Mouse (Mus musculus) olfactory bulb, adult 2 months (tissue): ENCODE results near the gene Mapk3. TPM values are rescaled to one million over a fixed set of nuclear protein-coding genes. Genes with fewer than 3 reads are reported as not detected.

Experiments
- H3K27ac ChIP-seq: fragments of 200-500 bp; 2 replicates; pipeline ENCODE4 v1.5.1; 2012; ENCODE audit warnings: low read depth, low read length; ENCODE audit not compliant: insufficient read depth
- H3K4me1 ChIP-seq: fragments of 200-500 bp; 2 replicates; pipeline ENCODE4 v1.6.1; 2012; ENCODE audit warnings: low read length; ENCODE audit not compliant: control insufficient read depth, insufficient read depth
- H3K4me3 ChIP-seq: fragments of 200-500 bp; 2 replicates; pipeline ENCODE4 v1.5.1; 2012; ENCODE audit warnings: mild to moderate bottlenecking, low read depth, low read length, moderate library complexity; ENCODE audit not compliant: insufficient read depth
- CTCF ChIP-seq: fragments of 200-500 bp; IDR thresholded peaks from 2 replicates; pipeline ENCODE4 v1.5.1; 2012; ENCODE audit warnings: low read depth, mild to moderate bottlenecking, low read length, moderate library complexity; ENCODE audit not compliant: insufficient read depth
- POLR2A ChIP-seq: fragments of 200-500 bp; IDR thresholded peaks from 2 replicates; pipeline ENCODE4 v1.6.1; 2012; ENCODE audit warnings: mild to moderate bottlenecking, low read depth, low read length, moderate library complexity; ENCODE audit not compliant: insufficient read depth
- WGBS: fragments of 180-500 bp; shearing (Covaris S2); methylation state at CpG from one replicate; pipeline ENCODE4 v1.1.7; 2018; 5-methylcytosine and 5-hydroxymethylcytosine counted together
- polyA plus RNA-seq: library from polyadenylated mRNA; stranded (reverse); fragments of >200 nt; gene quantifications from 2 replicates; pipeline ENCODE4 v1.2.4, GENCODE M21; 2012; ENCODE audit warnings: low replicate concordance; ENCODE audit not compliant: missing spikeins, insufficient read depth, insufficient read length

Mapk3 gene
- polyA plus RNA-seq, 1 experiment, result 208 TPM

GRCm38 (mm10) chr7:126802134-126802889 is 42.9 kb downstream of the Mapk3 start:
- no peak for TF ChIP-seq POLR2A
- no peak for TF ChIP-seq CTCF
- no peak overlapping the region for H3K27ac ChIP-seq
- H3K4me1 ChIP-seq, result peaks cover 11% of the 10 kb centered on the region
- 88% methylated on average over 11 of the region's 11 CpGs for WGBS
- H3K4me3 ChIP-seq, result no peak overlapping the region

GRCm38 (mm10) chr7:126803181-126803580 is 43.8 kb downstream of the Mapk3 start:
- Histone ChIP-seq H3K27ac (no peak overlapping the region), H3K4me3 (no peak overlapping the region), H3K4me1 (peaks cover 18% of the 10 kb centered on the region)
- WGBS, result 93% methylated on average over 6 of the region's 6 CpGs
- TF ChIP-seq CTCF (no peak), POLR2A (no peak)

- Histone ChIP-seq H3K4me3 (no peak overlapping the region), H3K27ac (no peak overlapping the region), H3K4me1 (peaks cover 24% of the 10 kb centered on the region)
- no peak for TF ChIP-seq POLR2A
- no peak for TF ChIP-seq CTCF
Observed at GRCm38 (mm10) chr7:126803751-126804150, 44.4 kb downstream of the Mapk3 start.

- Histone ChIP-seq H3K27ac (no peak overlapping the region), H3K4me1 (peaks cover 14% of the 10 kb centered on the region), H3K4me3 (no peak overlapping the region)
- TF ChIP-seq POLR2A, result no peak
- TF ChIP-seq CTCF, result no peak
- WGBS, result 74% methylated on average over 6 of the region's 6 CpGs
Observed at GRCm38 (mm10) chr7:126806956-126807355, 47.6 kb downstream of the Mapk3 start.

- no peak overlapping the region for H3K4me3 ChIP-seq
- peaks cover 14% of the 10 kb centered on the region for H3K4me1 ChIP-seq
- TF ChIP-seq CTCF (no peak), POLR2A (no peak)
- no peak overlapping the region for H3K27ac ChIP-seq
- WGBS, result 71% methylated on average over 4 of the region's 4 CpGs
Observed at GRCm38 (mm10) chr7:126807405-126807804, 48.0 kb downstream of the Mapk3 start.

- WGBS, result under 1% methylated on average over 43 of the region's 43 CpGs
- peaks cover 14% of the 10 kb centered on the region for H3K4me1 ChIP-seq
- peak overlapping the region; percentile 53 for H3K27ac ChIP-seq
- H3K4me3 ChIP-seq, result peak overlapping the region; percentile 82
- TF ChIP-seq CTCF (no peak), POLR2A (peak; percentile 44; the same call in 1 of the 2 replicates)
Observed at GRCm38 (mm10) chr7:126808703-126809455, 49.5 kb downstream of the Mapk3 start.

GRCm38 (mm10) chr7:126809723-126810369 is 50.4 kb downstream of the Mapk3 start:
- no peak overlapping the region for H3K27ac ChIP-seq
- H3K4me1 ChIP-seq, result peaks cover 14% of the 10 kb centered on the region
- WGBS, result 62% methylated on average over 5 of the region's 5 CpGs
- TF ChIP-seq CTCF (no peak), POLR2A (no peak)
- no peak overlapping the region for H3K4me3 ChIP-seq

Other genes with a start within 250 kb of the Mapk3 start
- gene Eif3c, start 193.2 kb upstream of the Mapk3 start, polyA plus RNA-seq, result 330 TPM in 1 of 2 replicates, not detected in the other
- not detected in 2 replicates for gene Apobr, start 174.7 kb upstream of the Mapk3 start, polyA plus RNA-seq
- gene Cln3, start 173.8 kb upstream of the Mapk3 start, polyA plus RNA-seq, result not detected in 2 replicates
- gene Il27, start 164.7 kb upstream of the Mapk3 start, polyA plus RNA-seq, result not detected in 2 replicates
- gene Nupr1, start 128.7 kb upstream of the Mapk3 start, polyA plus RNA-seq, result not detected in 2 replicates
- not detected in 2 replicates for gene Sgf29, start 110.3 kb upstream of the Mapk3 start, polyA plus RNA-seq
- gene Sult1a1, start 83.2 kb upstream of the Mapk3 start, polyA plus RNA-seq, result not detected in 2 replicates
- gene Bola2, start 64.2 kb upstream of the Mapk3 start, polyA plus RNA-seq, result not detected in 2 replicates
- not detected in 2 replicates for gene Slx1b, start 63.8 kb upstream of the Mapk3 start, polyA plus RNA-seq
- gene Coro1a, start 51.8 kb upstream of the Mapk3 start, polyA plus RNA-seq, result 309 and 598 TPM in 2 replicates
- not detected in 2 replicates for gene Gdpd3, start 6.7 kb downstream of the Mapk3 start, polyA plus RNA-seq
- gene Ypel3, start 17.4 kb downstream of the Mapk3 start, polyA plus RNA-seq, result not detected in 2 replicates
- gene Tbx6, start 21.9 kb downstream of the Mapk3 start, polyA plus RNA-seq, result not detected in 2 replicates
- gene Ppp4c, start 32.9 kb downstream of the Mapk3 start, polyA plus RNA-seq, result not detected in 2 replicates
- gene Fam57b, start 38.1 kb downstream of the Mapk3 start, polyA plus RNA-seq, result not detected in 2 replicates
- gene 4930451I11Rik, start 72.0 kb downstream of the Mapk3 start, polyA plus RNA-seq, result not detected in 2 replicates
- gene Doc2a, start 87.8 kb downstream of the Mapk3 start, polyA plus RNA-seq, result not detected in 2 replicates
- gene Hirip3, start 102.4 kb downstream of the Mapk3 start, polyA plus RNA-seq, result not detected in 2 replicates
- gene Ino80e, start 102.8 kb downstream of the Mapk3 start, polyA plus RNA-seq, result not detected in 2 replicates
- gene Taok2, start 125.1 kb downstream of the Mapk3 start, polyA plus RNA-seq, result not detected in 2 replicates
- not detected in 2 replicates for gene Tmem219, start 163.3 kb downstream of the Mapk3 start, polyA plus RNA-seq
- gene Kctd13, start 169.3 kb downstream of the Mapk3 start, polyA plus RNA-seq, result not detected in 2 replicates
- not detected in 2 replicates for gene Asphd1, start 190.0 kb downstream of the Mapk3 start, polyA plus RNA-seq
- gene Sez6l2, start 191.0 kb downstream of the Mapk3 start, polyA plus RNA-seq, result not detected in 2 replicates
- 241 TPM in 1 of 2 replicates, not detected in the other for gene Cdipt, start 216.3 kb downstream of the Mapk3 start, polyA plus RNA-seq
- not detected in 2 replicates for gene Cdiptos, start 216.5 kb downstream of the Mapk3 start, polyA plus RNA-seq